Mouse (Mus musculus): ENCODE data around the gene Jup. TPM values are rescaled to one million over a fixed set of nuclear protein-coding genes. Genes with fewer than 3 reads are reported as not detected.

Gene Jup
- polyA plus RNA-seq, 2 experiments from 2014 or later = 0.19 to 1.5 TPM

DNA sequence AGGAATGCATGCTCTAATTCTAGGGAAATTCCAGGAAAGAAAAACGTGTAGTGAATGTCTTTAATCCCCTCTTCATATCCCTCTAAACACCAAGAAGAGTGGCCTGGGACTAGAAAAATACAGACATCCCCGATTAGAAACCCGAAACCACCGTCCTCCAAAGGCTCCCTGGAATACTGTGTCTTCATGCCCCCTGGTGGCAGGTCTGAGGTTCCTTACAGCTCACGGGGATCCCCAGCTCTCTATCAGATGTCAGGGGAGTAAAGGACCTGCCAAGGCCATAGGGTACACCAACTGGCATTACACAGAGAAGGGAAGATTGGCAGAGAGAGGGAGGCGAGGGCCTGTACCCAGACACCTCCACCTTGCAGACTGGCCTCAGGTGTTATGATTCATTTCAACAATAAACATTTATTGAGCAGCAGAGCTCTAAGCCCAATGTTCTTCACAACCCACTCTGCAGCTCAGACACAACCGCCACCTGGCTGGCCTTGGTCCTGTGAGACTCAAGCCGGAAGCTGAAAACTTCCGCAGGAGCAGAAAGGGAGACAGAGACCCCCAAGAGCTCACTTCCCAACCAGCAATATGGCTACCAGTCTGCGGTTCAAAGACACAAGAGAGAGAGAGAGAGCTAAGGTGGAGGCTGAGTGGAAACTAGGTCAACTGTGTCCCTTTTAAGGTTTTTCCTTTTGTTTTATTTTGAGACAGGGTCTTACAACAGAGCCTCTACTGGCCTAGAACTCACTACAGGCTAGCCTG is 10.7 kb upstream of the Jup start:
- no peak for ATAC-seq

DNA sequence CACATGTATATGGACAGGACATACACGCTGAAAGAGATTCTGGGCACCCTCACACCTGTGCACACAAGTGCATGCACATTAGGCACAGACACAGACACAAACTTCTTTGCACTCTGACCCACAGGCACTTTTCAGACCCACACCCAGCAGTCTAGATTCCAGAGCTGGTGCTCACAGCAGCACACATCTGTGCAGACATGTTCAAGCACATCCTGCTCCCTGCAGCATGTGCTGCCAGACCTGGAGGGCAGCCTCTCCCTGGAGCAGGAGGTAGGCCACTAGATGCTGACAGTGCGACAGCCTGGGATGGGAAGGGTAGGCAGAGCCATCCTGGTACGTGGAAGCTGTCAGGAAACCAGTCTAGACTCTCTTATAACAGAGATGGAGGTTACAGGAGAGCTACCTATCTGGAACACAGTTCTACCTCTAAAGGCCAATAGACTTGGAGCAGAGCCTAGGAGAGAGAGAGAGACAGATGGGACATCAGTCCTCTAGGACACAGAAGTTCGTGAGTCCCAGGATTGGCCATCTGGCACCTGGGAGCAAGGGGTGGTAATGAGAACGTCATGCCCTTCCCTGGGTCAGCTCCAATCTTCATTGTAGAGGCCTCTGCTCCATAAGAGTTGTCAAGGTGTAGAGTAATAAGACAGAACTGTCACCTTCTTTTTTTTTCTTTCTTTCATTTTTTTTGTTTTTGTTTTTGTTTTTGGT is 9.6 kb upstream of the Jup start:
- no peak for ATAC-seq

DNA sequence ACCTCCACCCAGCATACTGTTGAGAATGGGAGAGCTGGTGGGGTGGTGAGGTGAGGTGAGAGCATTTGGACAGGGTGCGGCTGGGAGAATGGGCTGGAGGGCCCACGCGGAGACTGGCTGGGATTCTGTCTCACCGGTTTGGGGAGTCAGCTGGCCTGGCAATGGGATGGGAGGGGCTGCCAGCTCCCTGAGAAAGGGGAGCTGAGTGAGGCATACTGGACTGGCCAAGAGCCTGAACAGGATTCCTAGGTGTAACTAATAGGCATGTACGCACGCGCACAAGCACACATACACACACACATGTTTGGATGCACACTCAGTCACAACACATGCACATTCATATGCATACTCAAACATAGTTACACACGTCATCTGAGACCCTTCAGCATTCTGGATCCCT is 8.7 kb upstream of the Jup start:
- ATAC-seq = no peak

DNA sequence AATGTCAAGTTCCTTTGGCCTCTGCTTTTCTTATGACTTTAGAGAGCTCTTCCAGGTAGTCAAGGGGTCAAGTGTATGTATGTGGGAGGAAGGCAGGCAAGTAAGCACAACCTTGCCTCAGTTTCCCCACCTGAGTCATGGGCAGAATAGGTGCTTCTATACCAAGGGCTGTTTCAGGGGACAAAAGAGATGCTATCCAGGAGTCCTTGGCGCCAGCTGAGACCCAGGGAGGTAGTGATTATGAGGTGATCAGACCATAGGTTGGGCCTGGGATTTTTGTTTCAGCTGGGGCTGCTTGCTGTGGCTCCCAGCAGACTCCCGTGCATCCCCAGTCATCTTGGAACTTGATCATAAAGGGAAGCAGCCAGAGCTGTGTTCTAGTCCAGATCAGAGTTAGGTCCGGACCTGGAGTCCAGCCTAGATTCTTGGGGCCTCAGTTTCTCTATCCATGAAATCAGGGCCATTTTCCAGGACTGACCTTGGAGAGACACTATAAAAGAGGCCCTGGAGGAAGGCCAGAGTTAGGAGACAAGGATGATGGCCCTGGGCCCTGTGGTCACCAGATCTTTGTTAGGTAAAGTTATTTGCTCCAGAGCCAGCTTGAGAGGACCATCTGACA is 7.0 kb upstream of the Jup start:
- ATAC-seq = no peak

DNA sequence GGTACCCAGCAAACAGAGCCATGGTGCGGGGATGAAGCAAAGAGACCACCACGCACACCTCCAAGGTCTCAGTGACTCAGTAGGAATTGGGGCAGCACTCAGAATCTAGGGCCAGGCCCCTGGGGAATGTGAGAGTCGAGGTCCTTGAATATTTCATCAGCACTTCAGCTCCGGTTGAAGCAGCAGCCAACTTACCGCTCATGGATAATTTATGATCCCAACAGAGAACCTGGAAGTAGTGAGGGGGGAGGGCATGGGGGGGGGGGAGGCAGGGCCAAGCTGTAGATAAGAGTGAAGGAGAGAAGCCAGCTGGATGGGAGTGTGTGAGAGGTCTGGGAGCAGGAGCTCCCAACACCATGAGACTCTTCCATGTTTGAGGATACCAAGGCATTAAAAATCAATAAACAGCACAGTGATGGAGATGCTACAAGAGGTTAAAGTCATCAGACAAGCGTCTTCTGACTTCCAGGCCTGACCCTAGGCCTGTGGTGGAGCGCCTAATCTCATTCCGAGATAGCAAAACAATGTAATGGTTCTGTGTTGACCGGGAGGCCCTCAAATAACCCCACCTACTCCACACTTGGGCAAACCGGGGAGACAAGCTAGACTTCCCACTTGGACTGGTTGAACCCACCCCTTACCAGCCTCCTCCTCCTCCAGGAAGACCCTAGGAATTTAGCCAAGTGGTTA is 6.0 kb upstream of the Jup start:
- ATAC-seq = no peak

DNA sequence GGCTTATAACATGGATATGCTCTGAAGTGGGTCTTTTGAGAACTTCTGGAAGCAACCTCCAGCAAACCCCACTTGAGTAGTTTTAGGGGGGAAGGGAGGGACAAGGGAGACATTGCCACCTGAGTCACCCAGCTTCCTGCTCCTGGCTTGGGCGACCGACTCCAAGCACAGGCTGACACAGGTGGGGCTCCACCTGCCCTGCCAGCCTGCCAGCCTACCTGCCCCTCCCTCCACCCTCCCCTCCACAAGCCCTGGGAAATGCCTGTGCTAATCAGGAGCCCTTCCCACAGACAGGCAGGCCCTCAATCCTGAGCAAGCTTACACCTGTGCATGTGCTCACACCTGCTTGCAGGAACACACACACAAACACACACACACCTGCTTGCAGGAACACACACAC is 5.1 kb upstream of the Jup start:
- no peak for ATAC-seq

DNA sequence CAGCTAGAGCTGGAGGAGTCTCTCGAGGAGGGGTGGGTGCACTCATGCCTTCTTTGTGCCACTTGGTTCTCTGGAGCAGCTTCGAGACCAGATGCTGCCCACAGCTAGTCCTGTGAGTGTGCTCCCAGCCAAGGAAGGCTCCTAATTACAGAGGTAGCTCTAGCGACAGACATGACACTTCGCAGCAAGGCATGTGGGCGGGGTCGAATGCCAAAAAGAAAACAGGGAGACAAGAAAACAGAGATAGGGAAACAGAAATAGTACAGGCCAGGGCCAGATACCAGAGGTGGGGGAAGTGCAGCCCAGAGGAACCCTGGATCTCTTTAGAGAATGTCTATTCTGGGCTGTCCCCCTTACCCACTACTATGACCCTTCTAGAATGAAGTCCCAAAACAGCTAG is 4.7 kb upstream of the Jup start:
- ATAC-seq = no peak

DNA sequence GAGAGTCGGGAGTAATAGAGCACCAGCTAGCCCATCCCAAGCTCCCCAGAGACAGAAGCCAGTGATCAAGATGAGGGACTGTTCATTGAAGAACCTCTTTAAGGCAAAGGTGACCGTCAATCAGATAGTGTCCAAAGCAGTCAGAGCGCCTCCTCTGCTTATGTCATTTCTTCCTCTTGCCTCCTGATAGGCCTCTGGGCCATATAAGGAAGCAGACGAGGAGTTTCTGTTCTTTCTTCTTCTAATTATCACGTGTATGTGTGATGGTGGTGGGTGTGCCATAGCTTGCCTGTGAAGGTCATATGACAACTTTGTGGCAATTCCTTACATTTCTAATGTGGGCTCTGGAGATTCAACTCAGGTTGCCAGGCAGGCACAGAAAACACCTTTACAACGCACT is 3.3 kb upstream of the Jup start:
- ATAC-seq = no peak

DNA sequence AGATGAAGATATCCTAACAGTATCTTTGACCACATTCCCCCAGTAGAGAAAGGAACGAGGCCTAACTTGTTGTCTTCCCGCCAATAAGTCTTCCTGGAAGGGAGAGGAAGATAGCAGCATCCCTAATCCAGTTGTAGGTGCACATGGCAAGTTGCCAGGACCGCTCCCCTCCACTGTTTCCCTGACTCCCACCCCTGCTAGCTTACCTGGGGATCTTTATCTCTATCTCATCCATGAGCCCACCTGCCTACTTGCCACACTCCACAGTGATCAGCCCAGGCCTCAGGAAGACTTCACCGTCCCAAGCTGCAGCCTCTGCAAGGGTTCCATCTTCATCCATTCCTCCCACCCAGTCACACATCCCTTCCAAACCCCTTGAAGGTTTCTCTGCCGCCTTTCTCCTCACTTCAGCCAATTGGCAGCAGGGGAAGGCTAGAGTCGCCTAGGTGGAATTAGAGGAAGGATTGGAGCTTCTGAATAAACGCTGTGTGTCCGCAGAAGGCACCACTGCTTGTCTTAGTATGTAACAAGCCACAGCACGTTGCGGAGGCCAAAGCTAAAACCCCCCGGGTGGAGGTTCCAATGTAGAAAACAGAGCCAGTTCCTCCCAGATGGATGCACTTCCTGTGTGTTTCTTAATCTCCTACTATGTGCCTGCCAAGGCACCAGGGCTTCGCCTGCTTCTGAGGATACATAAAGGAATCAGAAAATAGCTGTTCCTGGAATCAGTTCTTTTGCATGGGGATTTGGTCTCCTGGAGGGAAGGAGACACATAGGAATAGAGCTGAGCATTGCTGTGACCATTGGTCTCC is 2.4 kb upstream of the Jup start:
- no peak for ATAC-seq

DNA sequence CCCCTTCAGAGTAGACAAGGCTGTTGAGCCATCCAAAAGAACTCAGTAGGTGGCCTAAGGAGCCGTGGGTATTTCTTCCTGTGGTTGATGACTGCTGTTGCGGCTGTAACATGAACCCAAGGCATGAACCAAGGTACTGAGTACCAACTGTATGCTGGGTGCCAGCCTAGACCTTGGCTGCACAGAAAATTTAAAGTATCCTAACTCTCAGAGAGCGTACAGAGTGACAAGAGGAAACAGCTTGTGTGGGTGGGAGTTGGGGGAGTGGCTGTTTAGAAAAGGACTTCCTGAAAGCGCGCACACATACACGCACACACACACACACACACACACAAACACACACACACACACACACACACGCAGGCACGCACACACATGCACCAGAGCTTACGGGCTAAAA is 1.8 kb upstream of the Jup start:
- ATAC-seq = no peak

DNA sequence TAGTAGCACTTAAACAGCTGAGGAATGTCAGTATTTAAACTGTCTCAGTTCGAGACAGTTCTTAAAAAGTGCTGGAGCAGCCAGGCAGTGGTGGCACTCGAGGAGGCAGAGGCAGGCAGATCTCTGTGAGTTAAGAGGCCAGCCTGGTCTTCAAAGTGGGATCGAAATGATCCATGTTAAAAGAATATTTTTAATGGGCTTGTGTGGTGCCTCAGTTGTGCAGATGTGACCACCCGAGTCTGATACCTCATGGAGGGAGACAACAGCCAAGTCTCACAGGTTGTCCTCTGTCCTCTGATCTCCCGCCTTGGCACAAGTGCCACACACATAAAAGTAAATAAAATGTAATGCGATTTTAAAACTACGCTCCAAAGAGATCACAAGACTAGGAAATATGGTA is 954 bp upstream of the Jup start:
- ATAC-seq = no peak

DNA sequence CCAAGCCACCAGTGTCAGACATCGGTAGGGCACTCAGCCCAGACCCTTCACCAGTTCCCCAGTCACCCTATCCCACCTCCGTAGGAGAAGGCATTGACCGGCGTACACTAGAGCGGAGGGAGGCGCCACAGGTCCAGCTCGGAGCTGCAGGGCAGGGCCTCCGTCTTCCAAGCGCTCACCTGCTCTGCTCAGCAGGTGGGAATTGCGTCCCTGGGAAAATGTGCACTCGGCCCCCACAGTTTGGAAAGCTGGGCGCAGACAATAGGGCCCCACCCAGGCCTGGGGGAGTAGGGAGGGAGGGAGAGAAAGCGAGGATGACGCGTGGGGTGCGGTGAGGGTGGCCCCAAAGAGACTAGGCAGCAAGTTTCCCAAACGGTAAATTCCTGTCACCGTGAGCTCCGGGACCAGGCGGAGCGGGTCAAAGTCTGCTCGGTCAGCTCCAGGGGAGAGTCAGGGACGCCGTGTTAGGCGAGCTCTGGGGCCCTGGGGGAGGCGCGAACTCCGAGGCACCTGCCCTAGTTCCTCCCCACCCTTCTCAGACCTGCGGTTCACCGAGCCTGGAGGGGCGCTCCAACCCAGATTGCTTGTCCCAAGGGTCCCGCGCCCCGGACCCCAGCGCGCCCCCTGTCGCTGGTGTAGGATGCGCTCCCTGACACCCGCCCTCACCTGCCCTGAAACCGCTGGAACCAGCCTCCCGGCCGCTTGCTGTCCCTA is 520 bp downstream of the Jup start:
- no peak for ATAC-seq

DNA sequence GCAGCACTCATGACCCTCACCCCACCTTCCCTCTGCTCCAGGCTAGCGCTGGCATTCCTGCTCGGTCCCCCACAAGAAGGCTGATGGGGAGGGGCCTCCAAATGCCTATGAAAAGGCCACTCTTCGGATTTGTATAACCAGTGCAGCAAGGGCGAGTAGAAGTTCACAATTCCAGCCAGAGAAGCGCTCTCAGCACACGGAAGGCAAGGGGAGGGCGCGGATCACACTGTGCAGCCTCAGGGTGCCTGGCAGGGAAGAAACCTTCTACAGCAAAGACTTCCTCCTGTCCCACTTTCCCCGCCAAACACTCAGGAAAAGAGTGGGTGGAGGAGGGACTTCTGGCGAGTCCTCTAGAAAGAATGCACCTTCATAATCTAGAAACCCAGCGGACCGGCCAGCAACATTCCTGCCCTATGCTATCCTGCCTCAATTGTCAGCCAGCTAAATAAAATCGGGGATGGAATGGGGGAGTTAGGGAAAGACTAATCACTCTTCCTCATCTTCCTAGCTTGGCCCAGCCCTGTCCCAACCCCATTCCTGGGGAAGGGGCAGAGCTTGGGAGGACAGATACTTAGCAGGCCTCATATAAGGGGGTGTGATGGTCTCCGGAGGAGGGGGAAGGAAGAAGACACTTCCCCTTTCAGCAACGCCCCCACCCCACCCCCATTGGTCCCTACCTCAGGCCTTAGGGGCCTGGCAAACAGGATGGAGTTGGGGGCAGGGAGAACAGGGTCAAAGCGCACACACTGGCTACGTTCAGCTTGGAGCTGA is 1.5 kb downstream of the Jup start:
- no peak for ATAC-seq

DNA sequence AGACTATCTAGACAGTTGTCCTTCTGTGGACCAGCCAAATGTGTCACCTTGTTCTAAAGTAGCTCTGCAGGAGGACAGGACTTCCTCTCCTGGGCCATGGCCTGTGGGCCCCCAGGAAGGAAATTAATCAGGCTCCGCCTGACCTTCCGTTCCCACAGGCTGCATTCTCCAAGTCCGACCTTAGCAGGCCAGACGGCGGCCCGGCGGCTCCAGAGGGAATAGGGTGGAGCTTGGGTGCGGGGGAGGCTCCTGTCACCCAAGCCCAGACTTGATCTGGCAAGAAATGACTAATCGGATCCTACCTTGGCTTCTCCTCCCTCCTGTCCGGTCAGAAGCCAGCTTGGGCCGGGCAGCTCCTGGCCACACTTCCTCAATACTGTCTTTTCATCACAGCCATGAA is 2.4 kb downstream of the Jup start:
- ATAC-seq = no peak

DNA sequence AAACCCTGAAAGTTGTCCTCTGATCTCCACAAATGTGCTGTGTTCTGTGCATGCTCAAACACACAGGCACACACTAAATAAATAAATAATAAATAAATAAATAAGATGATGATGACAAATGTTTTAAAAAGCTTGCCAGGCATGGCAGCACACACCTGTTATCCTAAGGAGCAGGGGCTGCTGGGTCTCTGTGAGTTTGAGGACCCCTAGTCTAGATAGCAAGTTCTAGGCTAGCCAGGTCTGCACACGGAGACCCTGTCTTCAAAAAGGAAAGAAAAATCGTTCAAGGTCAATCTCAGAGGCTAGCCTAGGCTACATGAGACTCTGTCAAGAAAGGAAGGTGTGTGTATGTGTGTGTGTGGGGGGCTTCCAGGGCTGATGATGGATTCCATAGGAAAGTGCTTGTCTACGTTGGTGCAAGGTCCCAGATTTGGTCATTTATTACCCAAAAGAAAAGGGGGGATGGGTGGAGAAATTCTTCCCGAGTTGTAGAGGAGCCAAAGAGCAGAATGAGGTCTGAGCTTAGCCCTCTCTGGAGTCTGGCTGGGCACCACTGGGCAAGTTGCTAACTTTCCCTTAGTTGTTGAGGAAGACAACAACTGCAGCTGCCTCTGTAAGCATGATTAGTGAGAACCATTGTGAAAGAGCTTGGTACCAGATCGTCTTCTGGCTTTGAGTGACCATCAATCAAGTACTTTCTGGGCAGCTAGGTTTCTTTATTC is 3.0 kb downstream of the Jup start:
- ATAC-seq = no peak

DNA sequence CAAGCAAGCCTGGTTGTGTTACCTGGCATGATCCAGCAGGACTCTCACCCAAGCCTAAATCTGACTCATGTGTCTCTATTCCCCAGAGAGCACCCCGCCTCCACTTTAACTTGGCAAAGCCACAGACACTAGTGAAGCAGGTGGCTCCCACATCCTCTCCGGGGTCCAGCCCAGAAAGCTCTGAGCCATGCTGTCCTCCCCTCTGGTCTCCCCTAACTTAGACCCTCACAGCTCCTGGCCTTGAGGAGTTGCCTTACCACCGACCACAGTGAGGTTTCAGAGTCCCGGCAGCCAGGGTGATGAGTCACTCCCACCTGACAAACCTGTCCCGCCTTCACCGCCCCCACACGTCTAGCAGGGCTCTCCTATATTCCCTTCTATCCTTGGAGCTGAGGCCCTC is 3.8 kb downstream of the Jup start:
- ATAC-seq = no peak

DNA sequence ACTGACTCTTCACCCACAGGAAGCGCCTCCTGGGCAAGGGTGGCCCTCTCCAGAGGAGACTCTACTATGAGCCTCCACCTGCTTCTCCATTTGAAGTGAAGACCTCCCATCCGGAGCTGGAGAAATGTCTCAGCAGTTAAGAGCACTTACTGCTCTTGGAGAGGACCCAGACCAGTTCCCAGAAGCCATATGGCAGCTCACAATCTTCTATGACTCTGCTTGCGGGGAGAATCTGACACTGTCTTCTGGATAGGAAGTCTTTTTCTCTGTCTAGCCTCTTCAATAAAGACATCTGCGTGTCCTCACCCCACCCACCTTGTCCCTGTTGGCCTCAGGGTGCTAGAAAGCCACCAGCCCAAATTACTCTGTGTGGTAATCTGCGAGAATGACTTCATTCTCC is 4.6 kb downstream of the Jup start:
- ATAC-seq = no peak

DNA sequence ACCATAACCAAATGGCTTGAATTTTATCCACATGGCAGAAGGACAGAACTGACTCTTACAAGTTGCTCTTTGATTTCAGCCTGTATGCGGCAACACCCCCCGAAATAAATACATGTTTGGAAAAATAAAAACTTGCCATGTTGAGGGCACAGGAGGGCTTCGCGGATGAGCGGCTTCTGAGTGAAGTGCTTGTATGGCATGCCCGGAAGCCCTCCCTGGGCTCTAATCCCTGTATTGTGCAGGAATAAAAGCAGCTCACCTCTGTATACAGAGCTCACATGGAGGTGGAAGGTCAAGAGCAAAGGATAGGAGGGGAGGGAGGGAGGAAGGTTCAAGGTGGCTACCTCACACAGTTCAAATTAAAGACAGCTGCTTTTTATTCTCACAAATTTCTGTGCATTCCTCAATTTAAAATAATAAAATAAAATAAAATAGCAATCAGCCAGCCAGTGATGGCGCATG is 5.6 kb downstream of the Jup start:
- ATAC-seq = no peak

DNA sequence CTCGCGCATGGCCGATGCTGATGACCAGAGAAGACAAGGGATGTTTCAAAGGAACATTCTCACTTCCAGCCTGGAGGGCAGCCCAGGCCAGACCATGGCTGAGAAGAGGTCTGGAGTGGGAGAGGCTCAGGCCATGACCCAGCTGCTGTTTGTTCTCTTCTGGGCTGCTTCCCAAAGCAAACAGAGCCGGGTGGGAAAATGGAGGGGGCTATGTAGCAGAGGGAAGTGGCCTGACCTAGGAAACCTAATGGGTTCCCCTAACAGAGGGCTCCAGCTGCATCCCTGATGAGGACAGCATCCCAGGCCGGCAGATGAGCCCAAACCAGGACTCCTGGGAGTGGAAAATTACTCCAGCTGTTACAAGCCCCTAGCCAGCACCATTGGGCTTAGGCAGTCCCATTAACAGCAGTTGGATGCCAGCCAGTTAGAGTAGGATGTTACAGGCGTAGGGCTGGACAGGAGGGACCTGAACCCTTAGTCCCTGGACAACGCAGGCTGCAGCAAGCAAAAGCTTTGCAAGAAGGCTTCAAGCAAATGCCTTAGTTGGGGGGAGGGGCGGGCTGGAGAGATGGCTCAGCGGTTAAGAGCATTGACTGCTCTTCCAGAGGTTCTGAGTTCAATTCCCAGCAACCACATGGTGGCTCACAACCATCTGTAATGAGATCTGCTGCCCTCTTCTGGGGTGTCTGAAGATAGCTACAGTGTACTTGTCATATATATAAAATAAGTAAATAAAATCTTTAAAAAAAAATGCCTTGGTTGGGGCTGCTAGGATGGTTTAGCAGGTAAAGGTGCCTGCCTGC is 6.3 kb downstream of the Jup start:
- ATAC-seq = no peak

Measured in activated CD4-positive, CD25-positive, alpha-beta regulatory T cell, adult 4 months (primary cell).